Mouse (Mus musculus) small intestine, adult 2 months (tissue): ENCODE data around the gene Vmn1r94.
"Not testable (repeated sequence)": the region's sequence is repeated elsewhere in the genome, so short reads cannot be mapped to it uniquely, and the experiment has no call there.

Experiments
- CTCF ChIP-seq: fragments of 200-500 bp; IDR thresholded peaks from 2 replicates; pipeline ENCODE4 v1.5.1; 2012; ENCODE audit warnings: low read depth, mild to moderate bottlenecking, control low read depth, inconsistent platforms, low read length, moderate library complexity, mixed read lengths; ENCODE audit not compliant: insufficient replicate concordance, insufficient read length; ENCODE audit errors: extremely low read depth
- POLR2A ChIP-seq: fragments of 200-500 bp; IDR thresholded peaks from 2 replicates; pipeline ENCODE4 v1.6.1; 2012; ENCODE audit warnings: low read depth, mild to moderate bottlenecking, control low read depth, inconsistent platforms, low read length, moderate library complexity

DNA sequence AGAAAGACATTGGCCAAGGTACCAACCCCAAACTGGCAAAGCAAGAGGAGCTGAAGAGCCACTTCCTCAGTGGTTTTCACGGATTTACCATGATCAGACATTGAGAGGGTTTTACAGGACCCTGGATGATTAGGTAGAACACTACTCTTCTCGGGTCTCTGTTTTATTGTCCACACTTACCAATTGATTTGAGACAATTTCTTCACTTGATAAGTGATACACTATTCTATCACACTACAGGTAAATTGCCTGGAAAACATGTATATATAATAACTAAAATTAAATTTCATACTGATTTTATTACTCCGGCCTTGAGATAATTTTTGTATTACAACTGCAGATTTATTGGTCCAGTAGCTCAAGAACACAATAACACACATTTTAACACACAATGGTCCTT lies at the start of gene Vmn1r94:
- TF ChIP-seq CTCF, POLR2A: not testable (repeated sequence)
